In the genomic region with DNA sequence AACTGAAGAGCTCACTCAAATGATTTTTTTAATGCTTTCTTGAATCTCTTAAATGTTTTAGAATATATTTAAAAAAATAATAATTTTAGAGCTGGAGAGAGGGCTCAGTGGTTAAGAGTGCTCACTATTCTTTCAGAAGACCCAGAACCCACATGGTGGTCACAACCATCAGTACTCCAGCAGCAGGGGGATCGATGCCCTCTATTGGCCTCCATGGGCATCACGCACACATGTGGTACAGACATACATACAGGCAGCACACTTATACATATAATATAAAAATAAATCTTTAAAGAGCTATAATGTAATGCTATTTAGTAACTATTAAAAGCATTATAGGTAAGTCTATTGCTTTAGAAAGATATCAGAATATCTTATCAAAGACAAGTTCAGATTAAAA, we compare ENCODE assay signal across 18 mouse cellular contexts.
"Had no signal": no experiment of that assay in that cellular context is flagged by ENCODE, and none has a peak within 500 bp of the region (broad histone marks: within the 10 kb centered on the region; RNA-seq: fewer than 3 reads in every experiment).

No protein-coding gene starts in this region.

- H3K27ac ChIP-seq: kidney, postnatal 0 days; limb, embryonic 12.5 days; limb, embryonic 15.5 days; liver, embryonic 13.5 days; lung, embryonic 15.5 days had no signal

- H3K9ac ChIP-seq: limb, embryonic 12.5 days; limb, embryonic 15.5 days; liver, embryonic 13.5 days; lung, embryonic 15.5 days had no signal

- H3K4me2 ChIP-seq: limb, embryonic 12.5 days; limb, embryonic 15.5 days; liver, embryonic 13.5 days; lung, embryonic 15.5 days; midbrain, embryonic 11.5 days had no signal

- H3K4me1 ChIP-seq: limb, embryonic 12.5 days; limb, embryonic 15.5 days; liver, embryonic 13.5 days; lung, embryonic 15.5 days; megakaryocyte, embryonic 14.5 days had no signal

- H3K4me3 ChIP-seq: limb, embryonic 12.5 days; limb, embryonic 15.5 days; liver, embryonic 13.5 days; lung, embryonic 15.5 days; megakaryocyte, embryonic 14.5 days had no signal

- H3K9me3 ChIP-seq: limb, embryonic 12.5 days; limb, embryonic 15.5 days; liver, embryonic 13.5 days; lung, embryonic 15.5 days; megakaryocyte, embryonic 14.5 days had no signal

- H3K27me3 ChIP-seq: limb, embryonic 12.5 days; limb, embryonic 15.5 days; liver, embryonic 13.5 days; lung, embryonic 15.5 days; megakaryocyte, embryonic 14.5 days had no signal

- DNase-seq: kidney, adult 2 months; kidney, postnatal 25 days; layer of hippocampus, postnatal 36 days; left cerebral cortex, postnatal 4 days; liver, embryonic 13.5 days; lung, adult 18-20 months; lung, postnatal 10 days; lung, postnatal 36 days; midbrain, embryonic 14.5 days; thymus, adult 2 months; thymus, postnatal 14 days; thymus, postnatal 4 days had no signal
